8 mouse cellular contexts compared by ENCODE assay signal in genomic region chr17:14201281-14201787, GRCm38 (mm10). TPM values are rescaled to one million over a fixed set of nuclear protein-coding genes. Genes with fewer than 3 reads are reported as not detected.
DNase-seq lines count a peak whose midpoint lies in the region; ATAC-seq and TF ChIP-seq lines count a peak whose summit lies in the region.

No protein-coding gene starts in this region.

- H3K36me3 ChIP-seq in ES-E14 (ENCODE audit: control insufficient read depth, insufficient read depth, low read length, poor library complexity, severe bottlenecking): peaks cover 20% of the 10 kb centered on the region
- H3K36me3 ChIP-seq in intestine, embryonic 14.5 days (ENCODE audit: control insufficient read depth, insufficient read depth, low read length): peaks cover 9% of the 10 kb centered on the region; the same call in 1 of the 2 replicates
- peaks cover 4% of the 10 kb centered on the region; the same call in 1 of the 2 replicates for H3K36me3 ChIP-seq in liver, embryonic 12.5 days

- no peak for TF ChIP-seq POLR2A in brain, embryonic 14.5 days (IDR thresholded peaks at IDR 0.05; ENCODE audit: borderline replicate concordance, extremely low read depth, insufficient read depth, insufficient read length, poor library complexity, severe bottlenecking)

- peaks cover 22% of the 10 kb centered on the region; the same call in 1 of the 2 replicates for H3K27me3 ChIP-seq in intestine, embryonic 14.5 days (replicated peaks; ENCODE audit: control insufficient read depth, insufficient read depth, low read length)
- peaks cover 65% of the 10 kb centered on the region for H3K27me3 ChIP-seq in liver, embryonic 12.5 days (replicated peaks)

- no peaks in the 10 kb centered on the region for H3K9me3 ChIP-seq in ES-E14 (ENCODE audit: control insufficient read depth, insufficient read depth, low read depth, low read length)
- H3K9me3 ChIP-seq in intestine, embryonic 14.5 days (ENCODE audit: control insufficient read depth, low read length): no peaks in the 10 kb centered on the region
- H3K9me3 ChIP-seq in liver, embryonic 12.5 days (replicated peaks): no peaks in the 10 kb centered on the region

- 9% methylated on average over 12 of the region's 12 CpGs for WGBS in intestine, embryonic 14.5 days
- 22% methylated on average over 12 of the region's 12 CpGs for WGBS in liver, embryonic 12.5 days (ENCODE audit: insufficient replicate concordance)

- DNase-seq in ES-E14 (ENCODE audit: low read depth, low spot score): no peak
- peak; percentile 58 for DNase-seq in brain, embryonic 14.5 days (ENCODE audit: low read depth)
- DNase-seq in intestine, embryonic 14.5 days (ENCODE audit: low spot score): peak; percentile 71
- no peak for DNase-seq in spleen, postnatal 4 days (ENCODE audit: low spot score in 2 of 2)
- DNase-seq in gastrocnemius, postnatal 4 days (ENCODE audit: low spot score in 2 of 2): no peak
- DNase-seq in adrenal gland, postnatal 10 days: no peak
- DNase-seq in cerebellum, adult 9-10 months: no peak

- no peak for TF ChIP-seq CTCF in brain, embryonic 14.5 days (IDR thresholded peaks at IDR 0.05; ENCODE audit: borderline replicate concordance, extremely low read depth, insufficient read depth, insufficient read length)

- no peak overlapping the region for H3K27ac ChIP-seq in ES-E14 (ENCODE audit: insufficient read depth, low read depth, low read length, poor library complexity, severe bottlenecking)
- H3K27ac ChIP-seq in intestine, embryonic 14.5 days (ENCODE audit: low read depth): 0 out of 2 replicates have a peak overlapping the region, but pooled peaks have one; percentile 27
- H3K27ac ChIP-seq in liver, embryonic 12.5 days: no peak overlapping the region

- no peak for ATAC-seq in intestine, embryonic 14.5 days (replicated peaks; ENCODE audit: low FRiP score, low TSS enrichment, low read depth)
- no peak for ATAC-seq in liver, embryonic 12.5 days

- H3K4me3 ChIP-seq in ES-E14 (ENCODE audit: insufficient read depth in 1 of 2, low read depth in 1 of 2, low read length in 2 of 2, poor library complexity in 1 of 2, severe bottlenecking in 1 of 2): peak overlapping the region; percentile 1 to 27; a peak in 3 of 4 replicates
- H3K4me3 ChIP-seq in intestine, embryonic 14.5 days (ENCODE audit: low read depth, low read length): peak overlapping the region; percentile 20
- H3K4me3 ChIP-seq in liver, embryonic 12.5 days: no peak overlapping the region

- H3K4me2 ChIP-seq in intestine, embryonic 14.5 days (ENCODE audit: low read length): peak overlapping the region; percentile 63
- H3K4me2 ChIP-seq in liver, embryonic 12.5 days: peak overlapping the region; percentile 61

- no peak overlapping the region for H3K9ac ChIP-seq in ES-E14 (ENCODE audit: insufficient read depth, low read depth, low read length, poor library complexity, severe bottlenecking)
- H3K9ac ChIP-seq in intestine, embryonic 14.5 days (ENCODE audit: low read length): peak overlapping the region; percentile 25
- no peak overlapping the region for H3K9ac ChIP-seq in liver, embryonic 12.5 days

- in situ Hi-C loops in ES-E14 (cut with MboI; ENCODE audit: low sequenced_read_pairs in 2 of 2, unreplicated experiment in 2 of 2): no loop called here

- H3K4me1 ChIP-seq in ES-E14 (ENCODE audit: control insufficient read depth in 2 of 2, insufficient read depth in 2 of 2, low read length in 2 of 2, poor library complexity in 1 of 2): peaks cover 8 to 35% of the 10 kb centered on the region in 2 experiments; a peak in 3 of 4 replicates
- peaks cover 24% of the 10 kb centered on the region for H3K4me1 ChIP-seq in intestine, embryonic 14.5 days (replicated peaks; ENCODE audit: control insufficient read depth, insufficient read depth, low read length)
- peaks cover 13% of the 10 kb centered on the region; the same call in 1 of the 2 replicates for H3K4me1 ChIP-seq in liver, embryonic 12.5 days

TF ChIP-seq in ES-E14, 5 proteins besides CTCF, POLR2A, EP300 and RAD21:
- no peak for TF ChIP-seq HCFC1 (IDR thresholded peaks at IDR 0.05; ENCODE audit: borderline replicate concordance, insufficient read depth, low read length)
- TF ChIP-seq MAFK (IDR thresholded peaks at IDR 0.05; ENCODE audit: insufficient read depth, low read depth, low read length): no peak
- TF ChIP-seq CHD2 (IDR thresholded peaks at IDR 0.05; ENCODE audit: low read depth, low read length): no peak
- no peak for TF ChIP-seq ZNF384 (IDR thresholded peaks at IDR 0.05; ENCODE audit: low read depth, low read length)
- no peak for TF ChIP-seq ZC3H11A (IDR thresholded peaks at IDR 0.05; ENCODE audit: borderline replicate concordance, low read depth, low read length)

RNA-seq across cellular contexts. Expression of gene Dact2, which starts 2.8 kb away (rescaled TPM):
- 6.7 and 13.6 TPM in 2 replicates for total RNA-seq in ES-E14 (2012; rRNA removed)
- 2.1 and 2.5 TPM in 2 replicates for polyA plus RNA-seq in brain, embryonic 14.5 days (2012; rRNA removed)
- polyA plus RNA-seq in intestine, embryonic 14.5 days (2014; fragmentation: Nextera tagmentation; extraction: Ambion mirVana): 10.4 and 10.8 TPM in 2 replicates
- polyA plus RNA-seq in liver, embryonic 12.5 days (2016; fragmentation: Nextera tagmentation; extraction: Ambion mirVana): 0.85 and 1.4 TPM in 2 replicates
- total RNA-seq in gastrocnemius, postnatal 4 days (2021): 1 to 10 TPM; 4.7 to 5.1 TPM
- 1 to 10 TPM; 2.5 to 2.8 TPM for total RNA-seq in adrenal gland, postnatal 10 days (2021)

Comparison
In these comparisons a context has a peak if more than half of its experiments do, and no peak if none do; other contexts are left out.
1. DNase-seq: peak in brain, embryonic 14.5 days (single experiment) and intestine, embryonic 14.5 days (single experiment); none in ES-E14 (single experiment), spleen, postnatal 4 days (0 of 2), gastrocnemius, postnatal 4 days (0 of 2), adrenal gland, postnatal 10 days (single experiment) and cerebellum, adult 9-10 months (single experiment).